Mouse (Mus musculus) heart, adult 2 months (tissue): Measurements from ENCODE around the gene Xrcc4. TPM values are rescaled to one million over a fixed set of nuclear protein-coding genes. Genes with fewer than 3 reads are reported as not detected.

Source experiments
- DNase-seq, 2 experiments: peaks; one replicate each; pipeline ENCODE4 v3.0.0; 2021
- H3K27ac ChIP-seq: fragments of 200-600 bp; 2 replicates; pipeline ENCODE4 v1.8.1; 2022
- H3K27me3 ChIP-seq: fragments of 200-500 bp; 2 replicates; pipeline ENCODE4 v1.6.1; 2012; ENCODE audit warnings: mild to moderate bottlenecking, low read length, inconsistent platforms, mixed read lengths; ENCODE audit not compliant: control insufficient read depth, insufficient read depth
- H3K36me3 ChIP-seq: fragments of 200-500 bp; 2 replicates; pipeline ENCODE4 v1.6.1; 2012; ENCODE audit warnings: low read length, inconsistent platforms; ENCODE audit not compliant: control insufficient read depth, insufficient read depth
- H3K4me1 ChIP-seq: fragments of 200-500 bp; 2 replicates; pipeline ENCODE4 v1.6.1; 2011; ENCODE audit warnings: low read length; ENCODE audit not compliant: control insufficient read depth, insufficient read depth
- H3K4me3 ChIP-seq: fragments of 200-600 bp; 2 replicates; pipeline ENCODE4 v1.8.1; 2022
- H3K79me2 ChIP-seq: fragments of 200-500 bp; replicated peaks from 2 replicates; pipeline ENCODE4 v1.6.1; 2012; ENCODE audit warnings: mild to moderate bottlenecking, inconsistent platforms, low read length, moderate library complexity, mixed read lengths; ENCODE audit not compliant: control insufficient read depth, insufficient read depth
- H3K9ac ChIP-seq: fragments of 200-500 bp; 2 replicates; pipeline ENCODE4 v1.6.1; 2012; ENCODE audit warnings: low read depth, mild to moderate bottlenecking, control low read depth, inconsistent platforms, low read length, mixed read lengths
- CTCF ChIP-seq: fragments of 200-600 bp; IDR thresholded peaks from 2 replicates; pipeline ENCODE4 v1.8.1; 2022; ENCODE audit warnings: antibody characterized with exemption, mild to moderate bottlenecking, moderate library complexity
- EP300 ChIP-seq: fragments of 200-500 bp; IDR thresholded peaks from 2 replicates; pipeline ENCODE4 v1.6.1; 2011; ENCODE audit warnings: low read depth, low read length, control low read depth; ENCODE audit not compliant: insufficient read depth
- POLR2A ChIP-seq: fragments of 200-500 bp; IDR thresholded peaks from 2 replicates; pipeline ENCODE4 v1.6.1; 2011; ENCODE audit warnings: mild to moderate bottlenecking, low read depth, low read length, control low read depth; ENCODE audit not compliant: insufficient read depth
- WGBS: fragments of 180-500 bp; shearing (Covaris S2); methylation state at CpG from one replicate; pipeline ENCODE4 v1.1.7; 2018; 5-methylcytosine and 5-hydroxymethylcytosine counted together
- intact Hi-C: fragments of 180-260 bp; cut with DNase I; formaldehyde crosslinking; loops from one replicate; pipeline ENCODE4 v1.15.1; 2025
- polyA plus RNA-seq: library from polyadenylated mRNA; depleted of rRNA; stranded (reverse); fragments of >200 nt; gene quantifications from 2 replicates; pipeline ENCODE4 v1.2.3, GENCODE M21; 2012
- total RNA-seq, 2 experiments: library from RNA; stranded (reverse); gene quantifications; 2 replicates each; pipeline ENCODE4 v1.2.3; 2021

Gene Xrcc4
- total and polyA plus RNA-seq, 3 experiments = 1.5 to 10.0 (median 8.8) TPM

DNA sequence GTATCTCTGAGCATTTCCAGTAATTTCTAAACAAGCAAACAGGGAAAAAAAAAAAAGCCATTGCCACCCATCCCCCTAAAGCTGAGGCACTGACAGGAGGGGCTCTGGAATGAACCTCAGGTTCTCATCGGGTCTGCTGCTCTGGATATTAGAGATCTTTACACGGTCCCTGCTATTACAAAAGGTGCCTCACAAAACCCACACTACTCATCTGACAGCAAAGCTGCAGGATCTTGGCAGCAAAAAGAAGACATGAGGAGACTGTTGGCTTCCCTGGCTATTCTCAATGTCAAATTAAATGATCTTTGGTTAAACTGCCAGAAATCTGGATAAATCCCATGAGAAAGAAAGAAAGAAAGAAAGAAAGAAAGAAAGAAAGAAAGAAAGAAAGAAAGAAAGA lies 145.1 kb downstream of the Xrcc4 start:
- Histone ChIP-seq H3K27me3 (no peaks in the 10 kb centered on the region), H3K79me2 (no peaks in the 10 kb centered on the region), H3K4me3 (no peak overlapping the region), H3K9ac (no peak overlapping the region), H3K27ac (no peak overlapping the region), H3K36me3 (no peaks in the 10 kb centered on the region), H3K4me1 (no peaks in the 10 kb centered on the region)
- 57% methylated on average over 2 of the region's 2 CpGs for WGBS
- intact Hi-C loops = no loop called here
- DNase-seq = no peak
- no peak for TF ChIP-seq CTCF
- TF ChIP-seq EP300 = no peak
- no peak for TF ChIP-seq POLR2A

DNA sequence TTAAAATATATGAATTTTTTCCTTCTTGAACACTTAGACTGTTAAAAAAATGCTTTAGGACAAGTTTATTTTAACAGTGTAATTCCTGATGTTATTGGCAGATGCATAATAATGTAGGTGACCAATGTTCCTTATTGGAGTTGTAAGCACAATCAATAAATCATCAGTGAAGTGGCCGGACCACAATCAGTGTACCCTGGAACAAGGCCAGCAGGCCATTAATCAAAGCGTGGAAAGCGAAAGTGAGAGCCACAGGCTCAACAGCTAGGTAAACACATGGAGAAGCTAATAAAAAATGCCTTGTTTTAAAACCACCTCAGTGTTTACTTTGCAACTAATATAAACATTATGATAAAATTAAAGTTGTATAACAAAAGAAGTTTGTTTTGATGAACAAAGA lies 159.9 kb downstream of the Xrcc4 start:
- WGBS = 21% methylated on average over 3 of the region's 3 CpGs
- TF ChIP-seq CTCF (no peak), POLR2A (no peak), EP300 (no peak)
- no peaks in the 10 kb centered on the region; the same call in none of the 2 replicates for H3K4me1 ChIP-seq
- H3K36me3 ChIP-seq = no peaks in the 10 kb centered on the region
- H3K27me3 ChIP-seq = no peaks in the 10 kb centered on the region
- peak overlapping the region; percentile 19 for H3K4me3 ChIP-seq
- no peaks in the 10 kb centered on the region for H3K79me2 ChIP-seq
- intact Hi-C loops = no loop called here
- no peak overlapping the region for H3K27ac ChIP-seq
- H3K9ac ChIP-seq = no peak overlapping the region
- peak; percentile 18 to 30 for DNase-seq

DNA sequence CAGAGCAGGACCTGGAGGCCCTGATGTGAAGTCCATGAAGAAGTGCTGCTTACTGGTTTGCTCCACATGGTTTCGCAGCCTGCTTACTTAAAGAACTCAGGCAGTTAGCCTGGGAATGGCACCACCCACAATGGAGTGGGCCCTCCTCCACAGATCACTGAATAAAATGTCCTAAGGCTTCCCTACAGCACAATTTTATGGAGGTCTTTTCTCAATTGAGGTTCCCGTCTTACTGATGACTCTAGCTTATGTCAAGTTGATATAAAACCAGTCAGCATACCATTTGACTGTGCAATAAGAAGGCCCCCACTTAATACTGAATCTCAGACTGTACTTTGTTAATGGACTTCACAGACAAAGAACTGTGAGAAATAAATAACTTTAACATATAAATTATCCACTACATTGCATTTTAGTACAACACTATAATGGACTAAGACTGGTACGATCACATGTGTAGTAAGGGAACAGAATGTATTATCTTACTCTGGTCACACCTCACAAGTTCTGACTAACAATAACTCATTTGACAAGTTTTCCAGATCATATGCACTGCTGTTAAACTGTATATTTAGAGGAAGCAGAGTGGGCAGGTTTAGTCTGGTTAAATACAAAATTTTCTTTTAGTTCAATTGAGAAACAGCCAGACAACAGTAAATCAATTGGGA lies 170.5 kb downstream of the Xrcc4 start:
- WGBS = 93% methylated on average over 3 of the region's 3 CpGs
- Histone ChIP-seq H3K36me3 (no peaks in the 10 kb centered on the region), H3K9ac (no peak overlapping the region), H3K4me1 (no peaks in the 10 kb centered on the region), H3K4me3 (no peak overlapping the region), H3K27me3 (no peaks in the 10 kb centered on the region), H3K79me2 (no peaks in the 10 kb centered on the region), H3K27ac (no peak overlapping the region)
- intact Hi-C loops = no loop called here
- TF ChIP-seq POLR2A (no peak), EP300 (no peak), CTCF (no peak)
- no peak for DNase-seq

DNA sequence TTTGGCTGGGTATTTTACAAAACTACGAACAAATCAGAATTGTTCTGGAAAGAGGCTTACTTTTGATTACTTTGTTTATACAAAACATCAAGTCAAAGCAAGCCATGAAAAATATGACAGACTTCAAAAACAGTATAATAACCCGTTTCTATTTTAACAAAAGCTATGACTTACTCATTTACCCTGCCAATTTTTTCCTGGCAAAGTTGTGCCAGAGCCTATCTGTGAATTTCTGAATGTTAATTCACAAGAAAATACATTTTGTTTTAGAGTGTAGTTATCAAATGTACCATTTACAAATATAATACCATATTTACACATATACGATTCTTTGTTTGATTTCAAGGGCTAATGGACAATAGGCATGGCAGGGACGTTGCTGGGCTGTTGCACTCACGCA lies 175.1 kb downstream of the Xrcc4 start:
- TF ChIP-seq CTCF (no peak), POLR2A (no peak), EP300 (no peak)
- H3K79me2 ChIP-seq = no peaks in the 10 kb centered on the region
- H3K27ac ChIP-seq = no peak overlapping the region
- no peaks in the 10 kb centered on the region for H3K27me3 ChIP-seq
- WGBS = 84% methylated on average over 5 of the region's 5 CpGs
- no peak for DNase-seq
- H3K36me3 ChIP-seq = no peaks in the 10 kb centered on the region
- no peak overlapping the region for H3K9ac ChIP-seq
- H3K4me1 ChIP-seq = no peaks in the 10 kb centered on the region
- intact Hi-C loops = no loop called here
- no peak overlapping the region for H3K4me3 ChIP-seq

DNA sequence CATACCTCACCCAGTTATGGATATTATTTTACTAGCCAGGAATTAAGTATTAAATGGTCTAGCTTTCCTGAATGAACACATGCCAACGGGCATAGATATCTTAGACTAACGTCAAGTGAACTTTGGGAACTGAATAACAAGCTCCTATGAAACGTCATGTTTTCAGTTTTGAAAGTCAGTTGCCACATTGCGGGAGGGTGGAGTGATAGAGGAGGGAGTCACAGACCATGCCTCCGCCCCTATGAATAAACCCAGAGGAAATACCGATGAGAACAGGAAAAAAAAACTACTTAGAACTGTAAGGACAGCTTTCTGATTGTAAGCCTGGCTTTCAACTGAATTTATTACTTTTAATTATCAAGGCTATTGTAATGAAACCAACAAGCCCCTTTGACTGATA lies 175.5 kb downstream of the Xrcc4 start:
- DNase-seq = peak in 1 of 2 experiments; percentile 14
- Histone ChIP-seq H3K79me2 (no peaks in the 10 kb centered on the region), H3K27me3 (no peaks in the 10 kb centered on the region), H3K27ac (peak overlapping the region; percentile 37), H3K36me3 (no peaks in the 10 kb centered on the region), H3K4me3 (no peak overlapping the region), H3K9ac (no peak overlapping the region), H3K4me1 (no peaks in the 10 kb centered on the region)
- 60% methylated on average over 6 of the region's 6 CpGs for WGBS
- intact Hi-C loops = no loop called here
- no peak for TF ChIP-seq CTCF

DNA sequence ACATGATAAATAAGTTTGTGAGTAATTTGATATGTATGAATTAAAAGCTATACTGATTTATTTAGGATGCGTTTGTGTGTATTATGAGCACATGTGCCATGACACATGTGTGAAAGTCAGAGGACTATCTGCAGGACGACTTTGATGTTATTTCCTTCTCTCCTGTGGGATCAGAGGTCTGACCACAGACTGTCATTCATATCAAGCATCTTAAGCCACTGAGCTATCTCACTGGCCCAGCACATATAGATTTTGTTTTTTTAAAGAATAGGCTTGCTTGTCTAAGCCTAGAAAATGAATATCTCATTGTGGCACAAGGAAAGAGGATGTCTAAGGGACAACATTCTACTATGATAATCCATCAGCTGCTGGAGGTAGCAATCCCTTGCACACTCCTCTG lies 183.3 kb downstream of the Xrcc4 start:
- no peaks in the 10 kb centered on the region for H3K4me1 ChIP-seq
- no peak overlapping the region for H3K4me3 ChIP-seq
- intact Hi-C loops = no loop called here
- no peaks in the 10 kb centered on the region for H3K36me3 ChIP-seq
- no peak for DNase-seq
- no peaks in the 10 kb centered on the region for H3K27me3 ChIP-seq
- H3K79me2 ChIP-seq = no peaks in the 10 kb centered on the region
- TF ChIP-seq POLR2A (no peak), EP300 (no peak)
- 47% methylated on average over 2 of the region's 2 CpGs for WGBS
- H3K9ac ChIP-seq = no peak overlapping the region
- no peak overlapping the region for H3K27ac ChIP-seq
